Mouse (Mus musculus) heart, adult 2 months (tissue): ENCODE results near the gene Anks1b. TPM values are rescaled to one million over a fixed set of nuclear protein-coding genes. Genes with fewer than 3 reads are reported as not detected.

Experiments used
- DNase-seq, 2 experiments: peaks; one replicate each; pipeline ENCODE4 v3.0.0; 2021
- H3K27ac ChIP-seq: fragments of 200-600 bp; 2 replicates; pipeline ENCODE4 v1.8.1; 2022
- H3K27me3 ChIP-seq: fragments of 200-500 bp; 2 replicates; pipeline ENCODE4 v1.6.1; 2012; ENCODE audit warnings: mild to moderate bottlenecking, low read length, inconsistent platforms, mixed read lengths; ENCODE audit not compliant: control insufficient read depth, insufficient read depth
- H3K36me3 ChIP-seq: fragments of 200-500 bp; 2 replicates; pipeline ENCODE4 v1.6.1; 2012; ENCODE audit warnings: low read length, inconsistent platforms; ENCODE audit not compliant: control insufficient read depth, insufficient read depth
- H3K4me1 ChIP-seq: fragments of 200-500 bp; 2 replicates; pipeline ENCODE4 v1.6.1; 2011; ENCODE audit warnings: low read length; ENCODE audit not compliant: control insufficient read depth, insufficient read depth
- H3K4me3 ChIP-seq: fragments of 200-600 bp; 2 replicates; pipeline ENCODE4 v1.8.1; 2022
- H3K79me2 ChIP-seq: fragments of 200-500 bp; replicated peaks from 2 replicates; pipeline ENCODE4 v1.6.1; 2012; ENCODE audit warnings: mild to moderate bottlenecking, inconsistent platforms, low read length, moderate library complexity, mixed read lengths; ENCODE audit not compliant: control insufficient read depth, insufficient read depth
- H3K9ac ChIP-seq: fragments of 200-500 bp; 2 replicates; pipeline ENCODE4 v1.6.1; 2012; ENCODE audit warnings: low read depth, mild to moderate bottlenecking, control low read depth, inconsistent platforms, low read length, mixed read lengths
- CTCF ChIP-seq: fragments of 200-600 bp; IDR thresholded peaks from 2 replicates; pipeline ENCODE4 v1.8.1; 2022; ENCODE audit warnings: antibody characterized with exemption, mild to moderate bottlenecking, moderate library complexity
- EP300 ChIP-seq: fragments of 200-500 bp; IDR thresholded peaks from 2 replicates; pipeline ENCODE4 v1.6.1; 2011; ENCODE audit warnings: low read depth, low read length, control low read depth; ENCODE audit not compliant: insufficient read depth
- POLR2A ChIP-seq: fragments of 200-500 bp; IDR thresholded peaks from 2 replicates; pipeline ENCODE4 v1.6.1; 2011; ENCODE audit warnings: mild to moderate bottlenecking, low read depth, low read length, control low read depth; ENCODE audit not compliant: insufficient read depth
- WGBS: fragments of 180-500 bp; shearing (Covaris S2); methylation state at CpG from one replicate; pipeline ENCODE4 v1.1.7; 2018; 5-methylcytosine and 5-hydroxymethylcytosine counted together
- intact Hi-C: fragments of 180-260 bp; cut with DNase I; formaldehyde crosslinking; loops from one replicate; pipeline ENCODE4 v1.15.1; 2025
- polyA plus RNA-seq: library from polyadenylated mRNA; depleted of rRNA; stranded (reverse); fragments of >200 nt; gene quantifications from 2 replicates; pipeline ENCODE4 v1.2.3, GENCODE M21; 2012
- total RNA-seq, 2 experiments: library from RNA; stranded (reverse); gene quantifications; 2 replicates each; pipeline ENCODE4 v1.2.3; 2021

Gene Anks1b
- total and polyA plus RNA-seq, 3 experiments, result 0.16 to 0.80 (median 0.52) TPM

DNA sequence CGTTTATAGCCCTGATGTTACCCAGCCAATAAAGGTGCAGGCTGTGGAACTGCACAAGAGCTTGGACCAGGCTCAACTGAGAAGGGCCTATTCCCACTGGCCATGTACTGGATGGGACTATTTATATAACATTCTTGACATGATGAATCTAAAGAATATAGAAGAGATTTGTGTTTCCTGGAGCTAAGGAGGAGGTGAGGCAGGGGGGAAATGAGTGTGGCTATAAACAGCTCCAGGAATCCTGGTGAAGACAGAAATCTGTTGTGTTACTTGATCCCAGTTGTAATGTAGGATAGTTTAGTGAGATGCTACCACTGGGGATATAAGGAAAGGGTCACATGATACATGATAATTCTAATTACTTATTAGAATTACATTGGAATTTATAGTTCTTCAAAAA is 472.1 kb downstream of the Anks1b start:
- H3K79me2 ChIP-seq, result no peaks in the 10 kb centered on the region
- H3K27me3 ChIP-seq, result no peaks in the 10 kb centered on the region
- H3K4me1 ChIP-seq, result no peaks in the 10 kb centered on the region
- WGBS, result 60% methylated on average over 1 of the region's 1 CpGs
- H3K9ac ChIP-seq, result no peak overlapping the region
- intact Hi-C loops, result no loop called here
- no peaks in the 10 kb centered on the region for H3K36me3 ChIP-seq
- TF ChIP-seq POLR2A (no peak), CTCF (no peak), EP300 (no peak)
- no peak overlapping the region for H3K27ac ChIP-seq
- no peak for DNase-seq
- no peak overlapping the region for H3K4me3 ChIP-seq

DNA sequence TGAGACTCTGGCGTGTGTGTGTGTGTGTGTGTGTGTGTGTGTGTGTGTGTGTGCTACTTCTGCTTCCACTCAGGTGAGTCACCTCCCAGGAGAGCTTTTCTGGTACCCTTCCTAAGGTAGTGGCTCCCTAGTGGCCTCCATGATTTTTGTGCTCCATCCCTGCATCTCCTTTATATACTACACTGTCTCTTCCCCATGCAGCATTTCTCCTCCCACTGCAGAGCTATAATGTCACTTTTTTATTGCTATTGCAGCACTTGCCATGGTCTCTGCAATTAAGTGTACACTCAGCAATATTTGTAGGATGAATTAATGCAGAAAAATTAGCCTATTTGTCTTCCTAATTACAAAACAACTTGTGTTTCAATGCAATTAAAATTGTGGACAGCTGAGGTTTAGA is 482.9 kb downstream of the Anks1b start:
- intact Hi-C loops, result no loop called here
- DNase-seq, result no peak
- no peak overlapping the region for H3K4me3 ChIP-seq
- H3K4me1 ChIP-seq, result no peaks in the 10 kb centered on the region
- no peak overlapping the region for H3K9ac ChIP-seq
- H3K27me3 ChIP-seq, result no peaks in the 10 kb centered on the region
- no peaks in the 10 kb centered on the region for H3K79me2 ChIP-seq
- no CpG with 5 or more reads among the region's 1 CpGs for WGBS
- H3K36me3 ChIP-seq, result no peaks in the 10 kb centered on the region
- no peak overlapping the region for H3K27ac ChIP-seq
- TF ChIP-seq EP300 (no peak), CTCF (no peak), POLR2A (no peak)

DNA sequence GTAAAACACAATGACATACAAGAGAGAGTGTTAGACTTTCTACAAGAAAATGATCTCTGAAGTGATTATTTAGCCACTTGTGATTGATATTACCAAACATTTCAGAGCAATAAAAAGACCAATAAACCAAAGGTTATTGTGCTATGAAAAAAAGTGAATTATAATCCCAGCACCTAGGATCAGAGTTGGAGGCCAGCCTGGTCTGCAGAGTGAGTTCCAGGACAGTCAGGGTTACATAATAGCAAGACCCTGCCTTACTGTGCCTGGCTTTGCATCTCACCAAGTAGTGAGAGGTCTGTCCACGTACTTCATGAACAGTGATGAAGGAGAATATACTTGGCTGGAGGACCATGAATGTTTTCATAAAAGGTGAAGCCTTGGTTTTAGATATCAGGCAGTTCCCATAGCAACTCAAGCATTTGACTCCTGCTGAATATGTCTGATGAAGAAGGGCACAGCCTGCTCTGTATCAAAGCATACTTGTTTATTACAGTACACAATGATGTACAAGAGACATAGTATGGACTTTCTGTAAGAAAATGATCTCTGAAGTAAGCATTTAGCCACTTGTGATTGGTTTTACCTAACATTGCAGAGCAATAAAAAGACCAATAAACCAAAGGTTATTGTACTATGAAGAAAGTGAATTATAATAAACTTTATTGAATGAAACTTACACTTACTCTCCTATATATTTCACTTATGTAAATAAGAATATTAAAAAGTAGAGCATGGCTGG is 484.0 kb downstream of the Anks1b start:
- no peaks in the 10 kb centered on the region for H3K79me2 ChIP-seq
- no peak overlapping the region for H3K9ac ChIP-seq
- intact Hi-C loops, result no loop called here
- WGBS, result 44% methylated on average over 1 of the region's 1 CpGs
- no peaks in the 10 kb centered on the region for H3K36me3 ChIP-seq
- no peak overlapping the region for H3K4me3 ChIP-seq
- DNase-seq, result no peak
- TF ChIP-seq POLR2A (no peak), EP300 (no peak), CTCF (no peak)
- H3K27ac ChIP-seq, result no peak overlapping the region
- no peaks in the 10 kb centered on the region for H3K27me3 ChIP-seq
- no peaks in the 10 kb centered on the region for H3K4me1 ChIP-seq

- Histone ChIP-seq H3K27me3 (no peaks in the 10 kb centered on the region), H3K79me2 (no peaks in the 10 kb centered on the region), H3K4me1 (no peaks in the 10 kb centered on the region), H3K27ac (no peak overlapping the region), H3K4me3 (no peak overlapping the region), H3K36me3 (no peaks in the 10 kb centered on the region), H3K9ac (no peak overlapping the region)
- WGBS, result 83% methylated on average over 7 of the region's 7 CpGs
- intact Hi-C loops, result no loop called here
- TF ChIP-seq CTCF (no peak), POLR2A (no peak), EP300 (no peak)
- DNase-seq, result no peak
These were observed 495.7 kb downstream of the Anks1b start for GRCm38 (mm10) chr10:90369015-90369414.

DNA sequence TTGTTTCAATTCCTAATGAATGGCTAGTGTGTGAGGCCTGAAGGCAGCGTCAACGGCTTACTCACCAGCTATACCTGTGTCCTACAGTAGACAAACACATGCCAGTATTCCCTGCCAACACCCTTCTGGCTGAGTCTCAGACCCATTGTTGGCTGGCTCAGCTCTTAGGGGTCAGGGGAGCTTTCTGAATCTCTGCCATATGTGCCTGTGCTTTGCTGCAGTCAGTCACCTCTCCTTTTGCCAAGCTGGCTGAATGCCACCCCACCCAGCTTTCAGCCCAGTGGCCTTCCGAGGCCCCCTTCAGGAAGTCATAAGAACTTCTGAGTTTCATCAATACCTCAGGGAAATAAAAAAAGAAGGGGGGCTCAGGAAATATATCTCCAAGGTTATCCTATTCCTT is 497.4 kb downstream of the Anks1b start:
- intact Hi-C loops, result no loop called here
- H3K9ac ChIP-seq, result no peak overlapping the region
- DNase-seq, result no peak
- WGBS, result 60% methylated on average over 3 of the region's 3 CpGs
- no peak overlapping the region for H3K4me3 ChIP-seq
- H3K36me3 ChIP-seq, result no peaks in the 10 kb centered on the region
- no peaks in the 10 kb centered on the region for H3K79me2 ChIP-seq
- TF ChIP-seq POLR2A (no peak), EP300 (no peak), CTCF (no peak)
- no peaks in the 10 kb centered on the region for H3K4me1 ChIP-seq
- no peaks in the 10 kb centered on the region for H3K27me3 ChIP-seq
- no peak overlapping the region for H3K27ac ChIP-seq

- peak; percentile 48 for TF ChIP-seq CTCF
- TF ChIP-seq EP300, result no peak
- 26% methylated on average over 4 of the region's 4 CpGs for WGBS
- no peak overlapping the region for H3K27ac ChIP-seq
These were observed 500.2 kb downstream of the Anks1b start for GRCm38 (mm10) chr10:90373469-90373868.

More at GRCm38 (mm10) chr10:90373469-90373868, 500.2 kb downstream of the Anks1b start:
- H3K4me3 ChIP-seq, result no peak overlapping the region
- no peaks in the 10 kb centered on the region for H3K4me1 ChIP-seq
- DNase-seq, result no peak
- H3K79me2 ChIP-seq, result no peaks in the 10 kb centered on the region
- H3K9ac ChIP-seq, result no peak overlapping the region
- H3K36me3 ChIP-seq, result no peaks in the 10 kb centered on the region
- intact Hi-C loops, result no loop called here
- no peaks in the 10 kb centered on the region for H3K27me3 ChIP-seq
